Mouse (Mus musculus) urinary bladder, postnatal 10 days (tissue): ENCODE data around the gene Pitx3.
"Not testable (repeated sequence)": the region's sequence is repeated elsewhere in the genome, so short reads cannot be mapped to it uniquely, and the experiment has no call there.

Experiments used
- DNase-seq: peaks from one replicate; pipeline ENCODE4 v3.0.0; 2022; ENCODE audit warnings: low spot score

The Pitx3 gene

DNA sequence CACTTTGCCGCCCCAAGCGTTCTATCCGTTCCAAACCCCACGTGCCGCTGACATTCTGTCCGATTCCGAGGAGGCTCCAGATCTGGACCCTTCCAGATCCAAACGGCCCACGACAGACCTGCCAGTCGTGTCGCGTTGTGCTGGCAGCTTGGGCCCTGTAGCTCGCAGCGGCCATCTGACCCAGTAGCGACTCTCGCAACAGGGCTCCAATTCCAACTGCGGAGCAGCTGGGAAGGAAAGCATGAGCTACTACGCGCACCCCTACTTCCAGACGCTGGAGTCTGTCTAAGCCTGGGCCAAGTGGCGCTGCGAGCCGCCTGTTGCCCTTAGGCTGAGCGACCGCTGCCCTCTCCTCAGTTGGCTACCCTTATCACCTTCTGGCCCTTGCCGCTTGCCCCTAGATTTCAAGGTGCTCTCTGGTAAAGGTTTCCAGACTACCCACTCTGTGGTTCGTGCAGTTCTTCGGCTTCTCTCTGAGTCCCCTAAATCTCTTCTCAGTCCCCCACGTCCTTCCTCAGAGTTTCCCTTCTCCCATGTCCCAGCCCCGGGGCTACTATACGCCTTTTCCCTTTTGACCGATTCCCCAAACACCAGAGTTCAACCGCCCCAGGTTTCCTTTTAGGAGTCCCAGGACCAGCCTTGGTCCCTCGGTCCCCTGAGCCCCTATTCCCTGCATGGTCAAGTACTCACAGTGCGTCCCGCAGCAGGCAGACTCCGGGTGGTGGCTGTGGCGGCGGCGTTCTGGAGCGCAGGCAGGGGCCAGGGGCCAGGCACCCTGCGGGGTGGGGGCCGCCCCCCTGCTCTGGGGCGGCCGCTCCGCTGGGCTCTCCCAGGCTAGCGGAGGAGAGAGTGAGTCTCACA lies at the start of gene Pitx3:
Gene Pitx3 (minus strand): TSS at position 816 of the 861 bp plus-strand sequence.
- DNase-seq, result no peak

- no peak for DNase-seq
Observed at GRCm38 (mm10) chr19:46187203-46187602, 39.1 kb upstream of the Pitx3 start.

- DNase-seq, result no peak
Observed at GRCm38 (mm10) chr19:46186611-46187010, 38.5 kb upstream of the Pitx3 start.

- DNase-seq, result no peak
Observed at GRCm38 (mm10) chr19:46182241-46182640, 34.1 kb upstream of the Pitx3 start.

- DNase-seq, result no peak
Observed at GRCm38 (mm10) chr19:46180274-46180673, 32.1 kb upstream of the Pitx3 start.

DNA sequence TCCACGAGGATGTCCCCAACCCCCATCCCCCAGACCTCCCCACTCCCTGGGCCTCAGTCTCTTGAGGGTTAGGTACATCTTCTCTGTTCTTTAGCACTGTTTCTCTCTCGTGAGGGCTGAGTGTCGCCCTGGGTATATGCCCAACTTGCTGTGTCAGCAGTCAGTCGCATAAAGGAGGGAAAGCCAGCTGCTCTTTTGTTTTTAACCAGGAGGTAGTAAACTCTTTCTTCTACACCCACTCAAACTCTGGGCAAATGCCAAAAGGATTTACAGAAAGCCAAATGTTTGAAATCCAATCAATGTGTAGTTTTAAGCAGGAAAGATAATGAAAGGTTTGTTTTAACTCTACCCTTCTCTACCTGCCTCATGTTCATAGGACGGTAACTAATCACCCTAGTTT lies 28.9 kb upstream of the Pitx3 start:
- no peak for DNase-seq

DNA sequence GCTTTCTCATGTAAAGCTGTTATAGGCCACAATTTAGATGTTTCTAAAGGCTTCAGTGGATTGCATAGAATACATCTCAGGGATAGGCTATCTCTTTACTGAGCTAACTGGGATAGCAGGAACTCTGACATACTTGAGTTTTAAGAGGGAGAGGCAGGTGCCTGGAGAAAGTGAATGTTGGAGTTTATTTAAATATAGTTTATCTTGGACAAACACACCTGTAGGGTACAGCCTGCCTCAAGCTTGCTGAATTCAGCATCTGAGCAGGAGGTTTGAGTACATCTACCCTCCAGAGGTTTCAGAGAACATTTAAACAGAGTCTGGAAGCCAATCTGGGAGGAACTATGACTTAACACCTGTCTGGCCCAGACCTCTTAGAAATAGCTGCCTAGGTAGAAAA lies 27.0 kb upstream of the Pitx3 start:
- no peak for DNase-seq

DNA sequence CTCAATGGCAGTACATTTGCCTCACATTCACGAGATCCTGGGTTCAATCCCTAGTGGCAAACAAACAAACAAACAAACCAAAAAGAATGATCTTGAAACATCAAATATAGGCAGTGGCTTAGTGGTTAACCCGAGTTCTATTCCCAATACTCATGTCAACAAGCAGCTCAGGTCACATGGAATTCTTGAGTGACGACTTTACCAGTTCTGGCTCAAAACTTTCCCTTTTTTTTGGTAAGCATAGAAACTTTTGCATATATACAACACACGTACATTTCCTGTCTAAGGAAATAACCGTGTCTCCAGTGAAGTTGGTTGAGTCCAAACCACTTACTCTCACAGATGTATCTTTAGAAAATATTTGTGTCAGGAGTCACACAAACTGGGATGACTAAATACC lies 24.4 kb upstream of the Pitx3 start:
- DNase-seq, result no peak

- no peak for DNase-seq
Observed at GRCm38 (mm10) chr19:46169913-46170312, 21.8 kb upstream of the Pitx3 start.

DNA sequence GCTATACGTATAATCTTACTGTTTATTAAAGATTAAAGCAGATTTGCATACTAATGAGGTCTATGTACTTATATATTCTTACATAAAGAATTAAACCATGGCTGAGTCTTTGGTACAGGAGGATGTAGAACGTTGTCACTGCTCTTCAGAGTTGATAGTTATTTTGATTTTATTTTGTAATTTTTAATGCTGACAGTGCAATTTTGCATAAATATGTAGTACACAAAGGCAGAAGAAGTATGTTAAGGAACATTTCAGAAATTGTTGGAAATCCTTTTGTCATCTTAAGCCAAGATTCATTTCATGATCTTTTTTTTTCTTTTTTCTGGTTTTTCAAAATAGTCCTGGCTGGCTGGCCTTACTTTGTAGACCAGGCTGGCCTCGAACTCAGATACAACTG lies 21.3 kb upstream of the Pitx3 start:
- no peak for DNase-seq

GRCm38 (mm10) chr19:46167169-46167568 lies 19.0 kb upstream of the Pitx3 start:
- DNase-seq, result not testable (repeated sequence)

- no peak for DNase-seq
Observed at GRCm38 (mm10) chr19:46165950-46166349, 17.8 kb upstream of the Pitx3 start.

DNA sequence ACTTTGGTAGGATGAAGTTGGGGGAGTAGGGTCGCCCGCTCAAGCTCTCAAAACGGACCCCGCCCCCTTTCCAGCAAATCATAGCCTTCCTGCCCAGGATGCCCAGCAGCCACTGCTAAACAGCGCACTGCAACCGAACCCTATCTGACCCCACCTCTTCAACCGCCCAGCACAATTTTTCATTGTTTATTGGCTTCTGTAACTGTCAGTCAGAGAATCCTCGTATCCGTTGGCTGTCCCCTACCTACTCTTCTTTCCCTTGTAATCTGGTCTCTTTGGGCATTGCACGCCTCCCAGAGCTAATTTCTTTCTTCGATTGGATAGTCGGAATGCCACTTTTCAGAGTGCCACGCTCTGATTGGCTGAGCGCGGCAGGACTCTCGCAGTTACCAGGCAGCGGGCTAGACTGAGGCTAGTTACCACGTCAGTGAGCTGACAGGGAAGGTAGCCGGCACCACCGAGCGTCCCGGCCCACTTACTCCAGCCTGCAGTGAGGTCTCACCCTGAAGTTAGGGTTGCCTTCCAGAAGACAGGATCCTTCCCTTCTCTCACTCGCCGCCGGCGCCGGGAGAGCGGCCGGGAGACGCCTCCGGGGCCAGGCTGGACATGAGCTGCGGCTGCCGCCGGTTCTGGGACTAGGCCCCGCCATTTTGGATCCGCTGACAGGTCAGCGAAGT lies 4.1 kb upstream of the Pitx3 start, which contains the start of gene Gbf1:
Gene Gbf1 (plus strand): TSS at position 383 of the 677 bp plus-strand sequence.
- peak; percentile 67 for DNase-seq

GRCm38 (mm10) chr19:46149091-46149490 lies 965 bp upstream of the Pitx3 start:
- DNase-seq, result no peak

- peak; percentile 45 for DNase-seq
Observed at GRCm38 (mm10) chr19:46148372-46148760, 240 bp upstream of the Pitx3 start.

GRCm38 (mm10) chr19:46141091-46141490 lies 7.0 kb downstream of the Pitx3 start:
- no peak for DNase-seq

- no peak for DNase-seq
Observed at GRCm38 (mm10) chr19:46140324-46140723, 7.8 kb downstream of the Pitx3 start.

DNA sequence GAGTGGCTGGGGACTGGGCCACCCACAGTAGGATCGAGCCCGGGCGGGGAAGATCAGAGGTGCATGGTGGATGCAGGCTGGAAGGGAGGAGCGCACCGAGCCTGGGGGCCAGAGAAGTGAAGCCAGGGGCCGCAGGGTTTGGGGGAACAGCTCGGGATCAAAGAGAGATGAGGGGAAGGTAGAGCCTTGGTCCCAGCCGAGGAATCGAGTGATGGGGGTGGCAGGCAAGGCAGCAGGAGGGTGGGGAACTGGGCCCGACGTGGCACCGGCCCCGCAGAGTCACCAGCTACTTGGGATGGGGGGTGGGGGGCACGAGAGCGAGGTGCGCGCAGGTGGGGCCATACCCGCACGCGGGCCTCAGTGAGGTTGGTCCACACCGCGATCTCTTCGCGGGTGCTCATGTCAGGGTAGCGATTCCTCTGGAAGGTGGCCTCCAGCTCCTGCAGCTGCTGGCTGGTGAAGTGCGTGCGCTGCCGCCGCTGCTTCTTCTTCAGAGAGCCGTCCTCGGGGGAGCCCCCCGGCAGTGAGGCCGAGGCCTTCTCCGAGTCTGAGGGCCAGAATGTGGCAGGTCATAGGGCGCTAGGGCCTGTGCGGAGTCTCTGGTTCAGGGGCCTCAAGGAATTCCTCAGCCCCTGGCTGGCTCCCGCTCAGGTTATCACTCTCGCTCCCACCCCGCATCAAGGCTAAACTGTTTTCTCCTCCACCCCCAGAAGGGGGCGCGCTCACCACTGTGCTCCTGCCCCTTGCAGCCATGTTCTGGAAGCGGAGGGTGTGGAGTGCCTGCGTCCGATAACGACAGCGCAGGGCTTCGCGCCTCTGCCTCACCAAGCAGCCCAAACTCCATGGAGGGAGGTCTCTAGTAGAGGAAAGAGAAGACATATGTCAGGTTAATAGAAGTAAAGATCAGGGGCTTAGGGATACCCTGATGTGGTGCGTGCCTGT lies 11.2 kb downstream of the Pitx3 start:
- peak; percentile 26 for DNase-seq

GRCm38 (mm10) chr19:46135789-46136638 lies 12.1 kb downstream of the Pitx3 start:
- no peak for DNase-seq

DNA sequence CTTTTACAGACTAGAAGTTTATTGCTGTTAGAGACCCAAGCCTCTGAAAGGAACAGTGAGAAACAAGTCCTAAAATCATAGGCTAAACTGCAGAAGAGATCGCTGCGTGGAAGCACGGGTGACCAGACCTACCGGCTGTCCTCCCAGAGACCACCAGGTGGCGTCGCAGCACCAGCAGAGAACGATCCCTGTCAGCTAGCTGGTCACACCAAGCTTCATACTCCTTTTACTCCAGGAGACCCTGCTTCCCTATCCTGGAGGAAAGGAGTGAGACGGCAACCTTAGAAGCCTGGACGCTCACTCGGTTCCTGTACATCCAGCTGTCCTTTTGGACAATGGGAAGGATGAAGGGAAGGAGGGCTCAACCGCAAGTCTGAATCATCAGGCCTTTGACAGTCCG lies 12.8 kb downstream of the Pitx3 start:
- peak; percentile 70 for DNase-seq

DNA sequence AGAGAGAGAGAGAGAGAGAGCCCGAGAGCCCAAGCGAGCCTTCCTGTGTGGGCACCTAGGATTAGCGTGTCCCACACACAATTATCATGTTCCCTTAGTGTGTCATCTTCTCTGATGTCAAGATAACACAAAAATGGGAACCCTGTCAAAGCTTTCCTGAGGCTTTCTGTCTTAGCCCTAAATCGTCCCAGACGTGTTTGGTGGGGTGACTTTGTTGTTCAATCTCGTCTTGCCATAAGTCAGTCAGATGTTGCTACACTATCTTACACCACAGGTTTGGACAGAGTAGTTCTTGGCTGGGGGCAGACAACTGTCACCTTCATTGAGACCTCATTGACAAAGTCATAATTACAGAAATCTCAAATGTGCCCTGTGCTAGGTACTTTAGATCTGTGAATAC lies 15.5 kb downstream of the Pitx3 start:
- DNase-seq, result no peak
